Mouse (Mus musculus): ENCODE data around the gene Jsrp1. TPM values are rescaled to one million over a fixed set of nuclear protein-coding genes. Genes with fewer than 3 reads are reported as not detected.

The Jsrp1 gene
- 0.63 and 2.8 TPM in 2 replicates for polyA plus RNA-seq (2012; rRNA removed)

DNA sequence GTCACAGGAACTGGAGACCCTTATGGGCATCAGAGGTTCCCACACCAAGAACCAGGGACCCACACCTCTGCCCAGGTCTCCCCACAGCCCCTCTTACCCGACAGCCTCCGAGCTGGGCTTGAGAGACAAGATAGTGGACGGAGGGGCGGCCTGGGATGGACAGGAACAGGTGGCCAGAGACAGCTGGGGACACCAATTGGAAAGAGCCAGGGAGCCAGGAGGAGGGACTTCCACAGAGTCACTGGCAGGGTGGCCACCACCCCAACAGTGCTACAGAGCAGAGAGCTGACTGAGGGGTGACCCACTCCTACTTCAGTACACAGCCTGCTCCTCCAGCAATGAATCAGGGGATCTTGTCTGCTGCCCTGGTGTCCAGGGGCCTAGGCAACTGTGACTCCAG, at the start of gene Jsrp1:
TSS of gene Jsrp1 (minus strand) at position 133 of the 400 bp plus-strand sequence.

DNA sequence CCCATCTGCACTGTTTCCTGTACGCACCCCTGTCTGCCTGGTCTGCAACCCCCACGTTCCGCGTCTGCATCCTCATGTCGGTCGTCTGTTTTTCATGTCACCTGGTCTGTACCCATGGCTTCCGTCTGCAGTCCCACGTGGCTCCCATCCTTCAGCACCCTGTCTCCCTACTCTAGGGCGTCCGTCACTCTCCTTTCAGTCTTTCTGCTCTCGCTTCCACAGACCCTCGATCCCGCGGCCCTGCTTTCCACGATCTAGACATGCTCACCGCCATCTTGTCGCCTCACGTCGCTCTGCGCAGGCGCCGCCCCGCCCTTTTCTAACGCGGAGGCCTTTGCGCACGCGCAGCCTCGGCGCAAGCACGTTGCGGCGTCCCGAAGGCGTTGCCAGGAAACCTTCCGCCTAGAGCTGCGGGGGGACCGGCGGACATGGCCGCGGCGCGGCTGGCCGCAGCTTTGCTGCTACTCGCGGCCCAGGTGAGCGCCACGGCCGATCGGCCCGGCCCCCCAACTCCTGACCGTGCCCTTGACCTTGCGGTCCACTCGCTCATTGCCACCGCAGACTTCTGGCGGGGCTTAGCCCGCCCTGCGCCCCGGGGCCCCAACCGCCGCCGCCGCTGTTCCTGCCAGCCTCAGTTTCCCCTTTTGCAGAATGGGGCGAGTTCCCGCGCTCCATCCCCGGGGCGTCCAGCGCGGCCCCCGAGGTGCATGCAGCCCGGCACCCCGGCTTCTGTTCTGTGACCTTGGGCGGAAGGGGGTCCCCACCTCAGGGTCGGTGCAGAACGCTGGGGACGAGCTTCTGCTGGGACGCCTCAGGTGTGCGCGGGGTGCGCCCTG, 41.8 kb upstream of the Jsrp1 start, which contains the start of the genes Lsm7 and Sppl2b:
TSS of gene Lsm7 (minus strand) at position 297 of the 836 bp plus-strand sequence.
TSS of gene Sppl2b (plus strand) at position 363 of the 836 bp plus-strand sequence.

DNA sequence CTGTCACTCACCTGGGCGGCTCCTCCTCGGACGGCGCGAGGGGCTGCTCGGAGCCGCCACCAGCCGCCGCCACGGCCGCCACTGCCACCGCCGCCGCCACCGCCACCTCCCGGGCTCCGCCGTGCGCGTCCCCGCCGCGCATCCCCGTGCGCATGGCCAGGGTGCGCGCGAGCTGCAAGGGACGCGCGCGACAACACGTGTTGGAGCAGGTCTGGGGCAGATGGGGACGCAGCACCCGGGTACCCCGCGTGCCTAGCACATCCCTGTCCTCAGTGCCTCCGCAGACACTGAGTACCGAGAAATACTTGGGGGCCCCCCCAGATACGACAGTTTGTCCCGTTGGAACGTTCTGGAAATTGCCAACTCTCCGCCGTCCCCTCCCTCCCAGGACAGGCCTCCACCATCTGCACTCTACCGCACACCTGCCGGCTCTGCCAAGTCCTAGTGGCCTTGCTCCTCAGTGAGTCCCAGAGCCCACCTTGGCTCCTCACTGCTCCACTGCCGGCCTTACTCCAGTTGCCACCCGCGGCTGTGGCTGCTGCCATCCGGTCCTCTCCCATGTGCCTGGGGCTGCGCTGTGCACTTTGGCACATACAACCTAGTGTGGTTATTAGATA, 30.7 kb upstream of the Jsrp1 start, which contains the start of gene Lingo3:
TSS of gene Lingo3 (minus strand) at position 109 of the 617 bp plus-strand sequence.

DNA sequence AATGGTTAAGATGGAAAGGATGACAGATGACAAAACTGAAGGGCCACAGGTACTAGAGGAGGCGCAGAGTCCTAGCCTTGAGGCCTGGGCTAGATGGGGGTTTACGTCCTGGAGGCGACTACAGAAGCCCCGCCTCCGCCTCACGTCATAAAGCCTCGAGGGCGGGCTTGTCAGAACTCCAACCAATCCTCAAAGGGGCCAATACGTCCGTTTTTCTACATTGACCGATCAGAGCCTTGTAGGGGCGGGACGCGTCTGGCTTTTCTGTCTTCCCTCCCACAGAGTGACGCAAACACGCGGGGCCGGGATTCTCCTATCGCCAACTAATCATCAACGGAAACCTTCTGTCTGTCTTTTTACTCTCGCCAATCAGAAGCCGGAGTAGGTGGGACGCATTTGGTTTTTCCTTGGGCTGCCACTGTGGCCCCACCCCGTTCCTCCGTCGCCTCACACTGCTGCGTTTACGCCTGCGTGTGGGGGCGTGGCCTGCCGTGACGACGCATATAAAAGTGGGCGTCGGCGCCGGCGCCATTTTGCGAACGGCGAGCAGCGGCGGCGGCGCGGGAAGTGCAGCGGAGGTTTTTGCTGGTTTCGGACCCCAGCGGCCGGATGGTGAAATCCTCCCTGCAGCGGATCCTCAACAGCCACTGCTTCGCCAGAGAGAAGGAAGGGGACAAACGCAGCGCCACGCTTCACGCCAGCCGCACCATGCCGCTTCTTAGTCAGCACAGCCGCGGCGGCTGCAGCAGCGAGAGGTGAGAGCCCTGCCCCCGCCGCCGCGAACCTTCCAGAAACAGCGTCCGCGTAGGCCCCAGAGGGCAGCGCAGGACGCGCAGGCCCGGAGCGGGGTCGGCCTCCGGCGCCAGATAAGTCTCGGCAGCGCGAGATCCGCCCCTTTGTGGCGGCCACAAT, 13.1 kb upstream of the Jsrp1 start, which contains the start of gene Oaz1:
TSS of gene Oaz1 (plus strand) at position 506 of the 912 bp plus-strand sequence.

DNA sequence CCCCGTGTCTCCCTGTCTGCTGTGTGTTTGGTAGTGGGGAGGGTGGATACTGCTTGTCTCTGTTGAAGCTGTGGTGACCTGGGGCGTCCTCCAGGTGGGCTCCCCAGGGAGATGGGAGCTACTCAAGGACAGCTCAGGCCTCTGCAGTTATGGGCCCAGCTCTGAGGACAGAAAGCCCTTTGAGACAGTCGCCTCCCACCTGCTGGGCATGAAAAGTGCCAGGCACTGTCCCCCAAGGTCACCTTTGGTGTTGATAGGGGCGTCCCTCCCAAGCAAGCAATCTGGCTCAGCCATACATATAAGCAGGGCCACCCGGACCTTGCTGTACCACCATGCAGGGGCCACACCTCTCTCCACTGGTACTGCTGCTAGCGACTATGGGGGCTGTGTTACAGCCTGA, 8.4 kb downstream of the Jsrp1 start, which contains the start of gene Amh:
TSS of gene Amh (plus strand) at position 328 of the 400 bp plus-strand sequence.

DNA sequence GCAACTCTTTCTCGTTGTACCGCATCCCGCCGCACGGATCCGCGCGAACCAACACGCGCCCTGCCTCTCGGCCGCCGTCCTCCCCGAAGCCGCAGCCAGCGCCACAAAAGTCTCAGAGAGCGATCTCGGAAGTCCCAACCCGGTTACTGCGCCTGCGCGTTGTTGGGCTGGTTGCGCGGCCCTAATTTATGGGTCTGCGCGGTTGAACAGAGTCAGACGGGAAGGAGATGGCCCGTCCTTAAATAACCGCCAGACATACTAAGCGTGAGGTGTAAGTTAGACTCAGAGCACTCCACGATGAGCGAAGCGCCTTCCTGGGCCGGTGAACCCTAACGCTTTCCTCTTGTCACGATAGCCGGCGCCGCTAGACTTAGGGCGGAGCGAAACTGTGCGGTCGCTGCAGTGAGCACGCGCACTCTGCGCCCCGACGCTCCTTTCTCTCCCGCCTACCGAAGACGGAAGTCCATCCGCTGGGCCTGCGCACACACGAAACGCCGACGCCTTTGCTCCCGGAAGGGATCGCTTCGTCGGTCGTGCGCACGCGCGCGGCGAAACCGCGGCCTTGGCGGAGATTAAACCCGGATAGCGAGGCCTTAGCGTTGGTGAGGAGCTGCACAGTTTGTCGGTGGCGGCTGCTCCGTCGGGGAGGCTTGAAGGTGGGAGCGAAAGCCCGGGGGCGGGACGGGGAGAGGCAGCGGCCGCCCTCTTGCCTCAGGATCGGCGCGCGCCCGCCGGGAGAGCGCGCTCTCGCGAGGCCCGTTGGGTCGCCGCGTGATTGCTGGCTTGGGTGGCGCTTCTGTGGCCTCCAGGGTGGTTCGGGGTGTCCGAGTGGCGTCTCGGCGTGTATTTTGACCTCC, 14.9 kb downstream of the Jsrp1 start, which contains the start of the genes Sf3a2 and Plekhj1:
TSS of gene Sf3a2 (plus strand) at position 49 of the 857 bp plus-strand sequence.
TSS of gene Plekhj1 (minus strand) at position 477 of the 857 bp plus-strand sequence.

Other genes with a start within 250 kb of the Jsrp1 start
- 16.9 and 17.9 TPM in 2 replicates for gene Klf16, start 236.2 kb downstream of the Jsrp1 start, polyA plus RNA-seq (2012; rRNA removed)
- 158 and 169 TPM in 2 replicates for gene Abhd17a, start 223.2 kb downstream of the Jsrp1 start, polyA plus RNA-seq (2012; rRNA removed)
- gene Scamp4, start 210.6 kb downstream of the Jsrp1 start, polyA plus RNA-seq (2012; rRNA removed) = 48.0 and 52.2 TPM in 2 replicates
- 7.8 and 8.9 TPM in 2 replicates for gene Adat3, start 210.6 kb downstream of the Jsrp1 start, polyA plus RNA-seq (2012; rRNA removed)
- 3.7 and 4.2 TPM in 2 replicates for gene Gm49322, start 207.5 kb downstream of the Jsrp1 start, polyA plus RNA-seq (2012; rRNA removed)
- 179 and 190 TPM in 2 replicates for gene Csnk1g2, start 190.7 kb downstream of the Jsrp1 start, polyA plus RNA-seq (2012; rRNA removed)
- gene Btbd2, start 156.4 kb downstream of the Jsrp1 start, polyA plus RNA-seq (2012; rRNA removed) = 67.4 and 77.7 TPM in 2 replicates
- 72.1 and 74.4 TPM in 2 replicates for gene Mknk2, start 135.4 kb downstream of the Jsrp1 start, polyA plus RNA-seq (2012; rRNA removed)
- 33.3 and 34.2 TPM in 2 replicates for gene Mob3a, start 111.5 kb downstream of the Jsrp1 start, polyA plus RNA-seq (2012; rRNA removed)
- 82.4 and 83.5 TPM in 2 replicates for gene Izumo4, start 111.3 kb downstream of the Jsrp1 start, polyA plus RNA-seq (2012; rRNA removed)
- 155 and 167 TPM in 2 replicates for gene Ap3d1, start 71.2 kb downstream of the Jsrp1 start, polyA plus RNA-seq (2012; rRNA removed)
- 28.5 and 36.1 TPM in 2 replicates for gene Dot1l, start 58.3 kb downstream of the Jsrp1 start, polyA plus RNA-seq (2012; rRNA removed)
- 60.0 and 71.0 TPM in 2 replicates for gene Sf3a2, start 15.3 kb downstream of the Jsrp1 start, polyA plus RNA-seq (2012; rRNA removed)
- 107 TPM in 2 replicates for gene Plekhj1, start 14.9 kb downstream of the Jsrp1 start, polyA plus RNA-seq (2012; rRNA removed)
- 1.5 and 1.9 TPM in 2 replicates for gene Amh, start 8.3 kb downstream of the Jsrp1 start, polyA plus RNA-seq (2012; rRNA removed)
- gene Oaz1, start 13.2 kb upstream of the Jsrp1 start, polyA plus RNA-seq (2012; rRNA removed) = 634 and 715 TPM in 2 replicates
- 14.4 and 14.9 TPM in 2 replicates for gene Lingo3, start 30.5 kb upstream of the Jsrp1 start, polyA plus RNA-seq (2012; rRNA removed)
- 352 and 380 TPM in 2 replicates for gene Lsm7, start 41.7 kb upstream of the Jsrp1 start, polyA plus RNA-seq (2012; rRNA removed)
- 111 and 118 TPM in 2 replicates for gene Sppl2b, start 41.8 kb upstream of the Jsrp1 start, polyA plus RNA-seq (2012; rRNA removed)
- 0.26 and 0.32 TPM in 2 replicates for gene Tmprss9, start 58.4 kb upstream of the Jsrp1 start, polyA plus RNA-seq (2012; rRNA removed)
- gene Timm13, start 87.5 kb upstream of the Jsrp1 start, polyA plus RNA-seq (2012; rRNA removed) = 206 and 221 TPM in 2 replicates
- gene Lmnb2, start 104.7 kb upstream of the Jsrp1 start, polyA plus RNA-seq (2012; rRNA removed) = 54.5 and 57.9 TPM in 2 replicates
- gene Gadd45b, start 116.6 kb upstream of the Jsrp1 start, polyA plus RNA-seq (2012; rRNA removed) = 8.2 and 10.9 TPM in 2 replicates
- gene Gng7, start 201.4 kb upstream of the Jsrp1 start, polyA plus RNA-seq (2012; rRNA removed) = 37.5 and 53.7 TPM in 2 replicates
- 63.0 and 72.2 TPM in 2 replicates for gene Diras1, start 212.2 kb upstream of the Jsrp1 start, polyA plus RNA-seq (2012; rRNA removed)
- 68.4 and 75.8 TPM in 2 replicates for gene Slc39a3, start 223.9 kb upstream of the Jsrp1 start, polyA plus RNA-seq (2012; rRNA removed)
- gene Sgta, start 246.7 kb upstream of the Jsrp1 start, polyA plus RNA-seq (2012; rRNA removed) = 265 and 268 TPM in 2 replicates